Mouse (Mus musculus) hindbrain, embryonic 12.5 days (tissue): ENCODE results near the gene Ugt1a10. TPM values are rescaled to one million over a fixed set of nuclear protein-coding genes. Genes with fewer than 3 reads are reported as not detected.
"Not testable (repeated sequence)": the region's sequence is repeated elsewhere in the genome, so short reads cannot be mapped to it uniquely, and the experiment has no call there.

Experiments
- ATAC-seq: fragments of 200-750 bp; cut with Nextera tagmentation; 2 replicates; pipeline ENCODE4 v1.8.0; 2017; ENCODE audit warnings: moderate TSS enrichment; ENCODE audit not compliant: low FRiP score
- H3K27ac ChIP-seq: fragments of 300-500 bp; sonication (generic); 2 replicates; pipeline ENCODE4 v1.5.1; 2016; ENCODE audit warnings: mild to moderate bottlenecking
- H3K27me3 ChIP-seq: fragments of 300-500 bp; sonication (generic); 2 replicates; pipeline ENCODE4 v1.6.1; 2016; ENCODE audit warnings: mild to moderate bottlenecking
- H3K36me3 ChIP-seq: fragments of 300-500 bp; sonication (generic); 2 replicates; pipeline ENCODE4 v1.6.1; 2016; ENCODE audit warnings: mild to moderate bottlenecking
- H3K4me1 ChIP-seq: fragments of 300-500 bp; sonication (generic); 2 replicates; pipeline ENCODE4 v1.6.1; 2016
- H3K4me2 ChIP-seq: fragments of 300-500 bp; sonication (generic); replicated peaks from 2 replicates; pipeline ENCODE4 v1.6.1; 2016; ENCODE audit warnings: mild to moderate bottlenecking
- H3K4me3 ChIP-seq: fragments of 300-500 bp; sonication (generic); 2 replicates; pipeline ENCODE4 v1.5.1; 2016; ENCODE audit warnings: mild to moderate bottlenecking
- H3K9ac ChIP-seq: fragments of 300-500 bp; sonication (generic); 2 replicates; pipeline ENCODE4 v1.6.1; 2016; ENCODE audit warnings: mild to moderate bottlenecking, moderate library complexity
- H3K9me3 ChIP-seq: fragments of 300-500 bp; sonication (generic); replicated peaks from 2 replicates; pipeline ENCODE4 v1.6.1; 2016; ENCODE audit warnings: mild to moderate bottlenecking
- WGBS: fragments of 180-500 bp; shearing (Covaris S2); methylation state at CpG from one replicate; pipeline ENCODE4 v1.1.7; 2016; 5-methylcytosine and 5-hydroxymethylcytosine counted together
- polyA plus RNA-seq: library from polyadenylated mRNA; unstranded; fragments of >200 nt; fragmentation: Nextera tagmentation; extraction: Ambion mirVana; gene quantifications from 2 replicates; pipeline ENCODE4 v1.2.1, GENCODE M21; 2016

Ugt1a10 gene
- polyA plus RNA-seq, 1 experiment from 2014 or later, result not detected

DNA sequence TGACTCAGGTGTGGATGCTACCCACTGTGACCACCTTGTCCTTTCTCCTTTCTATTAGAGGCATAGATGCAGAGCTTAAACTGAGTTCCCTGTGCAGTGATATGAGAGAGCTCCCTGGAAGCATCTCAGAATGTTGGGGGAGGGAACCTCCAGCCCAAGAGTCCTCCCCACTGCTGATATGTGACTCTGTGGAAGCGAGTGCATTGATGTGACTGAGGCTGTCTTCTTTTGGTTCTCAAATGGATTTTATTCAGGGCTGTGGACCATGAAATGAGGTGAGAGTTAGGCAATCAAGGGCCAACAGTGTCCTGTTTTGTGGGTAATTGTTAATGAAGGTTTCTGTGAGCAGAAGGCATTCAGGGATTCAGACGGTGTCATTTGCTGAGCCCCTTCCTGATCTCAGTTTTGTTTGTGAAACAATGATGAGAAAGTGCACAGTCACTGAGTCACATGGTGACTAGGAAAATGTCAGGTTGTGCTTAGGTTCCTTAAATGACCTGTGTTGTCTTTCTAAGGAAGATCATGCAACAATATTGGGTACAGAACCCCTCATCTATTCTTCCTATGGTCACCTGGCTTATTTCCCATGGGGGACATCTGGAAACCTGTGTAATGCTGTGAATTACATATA, 11.4 kb downstream of the Ugt1a10 start:
- not testable (repeated sequence) for H3K9me3 ChIP-seq, H3K4me1 ChIP-seq, ATAC-seq, H3K27ac ChIP-seq, H3K9ac ChIP-seq, H3K27me3 ChIP-seq, H3K4me2 ChIP-seq, H3K36me3 ChIP-seq, H3K4me3 ChIP-seq
- 65% methylated on average over 1 of the region's 2 CpGs for WGBS

DNA sequence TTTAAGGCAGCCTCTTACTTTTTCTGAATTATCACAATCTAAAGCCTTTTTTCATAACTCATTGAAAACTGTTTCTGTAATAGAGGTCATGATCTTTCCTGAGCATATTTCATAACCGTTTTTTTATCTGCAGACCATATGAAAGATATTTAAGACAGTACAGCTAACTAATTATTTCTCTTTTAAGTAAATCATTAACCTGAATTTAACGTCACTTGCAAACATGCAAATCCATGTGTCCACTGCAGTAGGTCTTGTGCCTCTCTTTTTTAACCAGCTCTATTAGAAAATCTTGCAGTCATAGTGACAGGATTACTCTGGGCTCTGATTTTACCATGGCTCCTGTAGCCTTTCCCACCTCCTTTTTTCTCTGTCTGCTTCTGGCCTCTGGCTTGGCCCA, 15.3 kb downstream of the Ugt1a10 start, which contains the start of gene Ugt1a9:
Gene Ugt1a9 (plus strand): TSS at position 306 of the 400 bp plus-strand sequence.
- WGBS, result 85% methylated on average over 2 of the region's 2 CpGs
- Histone ChIP-seq H3K4me1 (no peaks in the 10 kb centered on the region), H3K36me3 (no peaks in the 10 kb centered on the region), H3K9me3 (no peaks in the 10 kb centered on the region), H3K4me3 (no peak within 1 kb of the TSS), H3K27me3 (no peaks in the 10 kb centered on the region), H3K4me2 (no peak within 1 kb of the TSS), H3K9ac (no peak within 1 kb of the TSS), H3K27ac (no peak within 1 kb of the TSS)
- no peak for ATAC-seq

DNA sequence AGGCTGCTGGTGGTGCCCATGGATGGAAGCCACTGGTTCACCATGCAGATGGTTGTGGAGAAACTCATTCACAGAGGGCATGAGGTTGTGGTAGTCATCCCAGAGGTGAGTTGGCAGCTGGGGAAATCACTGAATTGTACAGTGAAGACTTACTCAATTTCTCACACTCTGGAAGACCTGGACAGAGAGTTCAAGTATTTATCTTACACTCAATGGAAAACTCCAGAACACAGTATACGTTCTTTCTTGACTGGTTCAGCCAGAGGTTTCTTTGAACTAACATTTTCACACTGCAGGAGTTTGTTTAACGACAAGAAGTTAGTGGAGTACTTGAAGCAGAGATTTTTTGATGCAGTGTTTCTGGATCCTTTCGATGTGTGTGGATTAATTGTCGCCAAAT, 15.7 kb downstream of the Ugt1a10 start:
- Histone ChIP-seq H3K27me3 (no peaks in the 10 kb centered on the region), H3K36me3 (no peaks in the 10 kb centered on the region), H3K9ac (no peak overlapping the region), H3K4me1 (no peaks in the 10 kb centered on the region), H3K4me3 (no peak overlapping the region), H3K9me3 (no peaks in the 10 kb centered on the region), H3K27ac (no peak overlapping the region), H3K4me2 (no peak overlapping the region)
- no peak for ATAC-seq
- WGBS, result 85% methylated on average over 4 of the region's 4 CpGs

DNA sequence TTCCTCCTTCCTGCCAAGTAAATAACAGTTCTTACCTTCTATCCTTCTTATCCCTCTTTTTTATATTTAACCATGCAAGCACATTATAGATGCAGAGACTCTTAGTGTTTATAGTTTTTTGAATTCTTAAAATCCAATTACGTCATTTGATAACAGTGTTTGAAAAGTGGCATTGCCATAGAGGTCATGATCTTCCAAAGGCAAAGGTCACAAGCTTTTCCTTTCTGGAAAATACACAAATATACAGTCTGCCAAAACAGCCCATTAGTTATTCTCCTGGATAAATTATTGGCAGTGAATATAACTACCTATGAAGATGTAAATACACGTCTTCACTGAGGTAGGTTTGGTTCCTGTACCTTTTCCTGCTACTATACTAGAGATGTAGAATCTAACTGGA, 19.3 kb downstream of the Ugt1a10 start:
- no peak for ATAC-seq
- WGBS, result 93% methylated on average over 2 of the region's 2 CpGs
- no peaks in the 10 kb centered on the region for H3K36me3 ChIP-seq
- H3K27ac ChIP-seq, result no peak overlapping the region
- H3K4me2 ChIP-seq, result no peak overlapping the region
- no peaks in the 10 kb centered on the region for H3K4me1 ChIP-seq
- no peaks in the 10 kb centered on the region for H3K27me3 ChIP-seq
- H3K9ac ChIP-seq, result no peak overlapping the region
- H3K4me3 ChIP-seq, result no peak overlapping the region
- no peaks in the 10 kb centered on the region for H3K9me3 ChIP-seq

DNA sequence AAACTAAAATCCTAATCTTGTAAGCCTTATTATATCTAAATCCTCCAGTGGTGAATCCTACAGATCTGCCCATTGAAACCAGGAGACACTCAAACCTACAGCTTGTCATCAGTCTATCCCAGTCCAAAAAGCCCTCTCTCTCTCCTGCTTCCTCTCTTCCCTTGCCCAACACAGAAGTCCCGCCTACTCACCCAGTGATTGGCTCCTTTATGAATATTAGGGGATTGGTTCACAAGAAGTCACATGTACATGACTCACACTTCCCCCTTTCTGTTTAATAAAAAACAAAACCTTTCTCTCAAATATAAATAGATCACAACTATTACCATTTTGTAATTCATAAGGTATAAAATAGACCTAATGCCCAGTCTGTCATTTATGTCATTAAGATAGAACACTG, 21.9 kb downstream of the Ugt1a10 start:
- no peaks in the 10 kb centered on the region for H3K4me1 ChIP-seq
- 80% methylated on average over 1 of the region's 1 CpGs for WGBS
- H3K9ac ChIP-seq, result no peak overlapping the region
- no peaks in the 10 kb centered on the region for H3K36me3 ChIP-seq
- no peak overlapping the region for H3K4me3 ChIP-seq
- H3K9me3 ChIP-seq, result no peaks in the 10 kb centered on the region
- H3K27me3 ChIP-seq, result no peaks in the 10 kb centered on the region
- H3K4me2 ChIP-seq, result no peak overlapping the region
- ATAC-seq, result no peak
- H3K27ac ChIP-seq, result no peak overlapping the region

DNA sequence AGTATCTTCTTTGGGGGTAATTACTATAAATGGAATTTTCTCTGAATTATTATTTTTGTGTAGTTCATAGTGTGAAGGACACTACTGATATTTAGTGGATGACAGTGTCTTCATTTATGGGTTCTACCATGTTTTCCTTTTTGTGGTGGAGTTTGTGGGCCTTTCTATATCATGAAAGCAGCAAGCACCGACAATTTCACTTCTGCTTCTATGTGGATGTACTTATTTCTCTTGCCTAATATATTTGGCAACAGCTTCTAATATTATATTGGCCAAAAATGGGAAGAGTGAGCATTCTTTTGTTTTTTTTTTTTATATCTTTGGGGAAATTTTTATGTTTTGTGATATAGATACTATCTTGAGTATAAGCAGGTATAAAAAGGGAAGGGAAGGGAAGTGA, 26.5 kb downstream of the Ugt1a10 start:
- H3K9ac ChIP-seq, result no peak overlapping the region
- H3K9me3 ChIP-seq, result no peaks in the 10 kb centered on the region
- no peak overlapping the region for H3K4me3 ChIP-seq
- H3K27ac ChIP-seq, result no peak overlapping the region
- H3K4me1 ChIP-seq, result no peaks in the 10 kb centered on the region
- ATAC-seq, result no peak
- WGBS, result 96% methylated on average over 1 of the region's 1 CpGs
- no peaks in the 10 kb centered on the region for H3K36me3 ChIP-seq
- H3K4me2 ChIP-seq, result no peak overlapping the region
- no peaks in the 10 kb centered on the region for H3K27me3 ChIP-seq

DNA sequence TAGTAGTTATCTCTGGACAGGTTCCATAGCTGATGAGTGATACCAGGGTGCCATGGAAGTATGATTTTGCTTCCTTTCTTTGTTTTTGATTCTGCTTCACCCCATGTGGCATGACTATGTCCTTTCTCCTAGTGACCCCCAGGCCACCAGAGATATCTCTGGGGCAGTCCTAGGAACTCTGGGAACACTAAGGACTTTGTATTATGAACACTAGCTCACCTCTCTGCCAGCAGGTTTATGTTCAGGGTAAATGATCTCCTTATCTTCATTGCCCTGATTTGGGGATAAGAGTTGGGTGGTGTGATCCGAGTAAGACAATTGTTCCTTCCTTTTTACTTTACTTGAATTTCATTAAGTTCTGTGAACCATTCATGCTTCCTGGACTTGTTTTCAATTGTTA, 30.9 kb downstream of the Ugt1a10 start:
- Histone ChIP-seq H3K4me3 (no peak overlapping the region), H3K27me3 (no peaks in the 10 kb centered on the region), H3K9ac (no peak overlapping the region), H3K27ac (no peak overlapping the region), H3K4me2 (no peak overlapping the region), H3K4me1 (no peaks in the 10 kb centered on the region), H3K36me3 (no peaks in the 10 kb centered on the region), H3K9me3 (no peaks in the 10 kb centered on the region)
- 75% methylated on average over 1 of the region's 1 CpGs for WGBS
- ATAC-seq, result no peak

DNA sequence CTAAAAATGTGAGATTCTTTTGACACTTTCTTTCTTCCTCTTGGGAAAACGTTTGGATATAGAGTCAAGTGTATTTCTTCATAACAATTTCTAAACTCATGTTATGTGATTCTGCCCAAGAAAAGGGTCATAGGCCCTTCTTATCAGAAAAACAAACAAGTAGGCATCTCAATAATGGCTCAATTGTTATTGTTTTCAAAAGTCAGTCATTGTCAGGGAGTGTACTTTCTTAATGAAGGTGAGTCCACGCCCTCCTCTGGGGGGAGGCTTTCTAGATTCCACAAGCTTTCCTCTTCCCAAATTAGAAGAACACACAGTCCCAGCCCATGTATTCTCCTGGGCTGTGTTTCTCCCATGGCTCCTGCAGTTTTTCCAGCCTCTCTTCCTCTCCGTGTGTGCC, 32.3 kb downstream of the Ugt1a10 start, which contains the start of gene Ugt1a8:
Gene Ugt1a8 (plus strand): TSS at position 301 of the 400 bp plus-strand sequence.
- H3K27ac ChIP-seq, result no peak within 1 kb of the TSS
- H3K4me2 ChIP-seq, result no peak within 1 kb of the TSS
- no peak within 1 kb of the TSS for H3K9ac ChIP-seq
- H3K9me3 ChIP-seq, result no peaks in the 10 kb centered on the region
- H3K4me1 ChIP-seq, result no peaks in the 10 kb centered on the region
- 79% methylated on average over 3 of the region's 3 CpGs for WGBS
- no peaks in the 10 kb centered on the region for H3K36me3 ChIP-seq
- H3K27me3 ChIP-seq, result no peaks in the 10 kb centered on the region
- H3K4me3 ChIP-seq, result no peak within 1 kb of the TSS
- ATAC-seq, result no peak

DNA sequence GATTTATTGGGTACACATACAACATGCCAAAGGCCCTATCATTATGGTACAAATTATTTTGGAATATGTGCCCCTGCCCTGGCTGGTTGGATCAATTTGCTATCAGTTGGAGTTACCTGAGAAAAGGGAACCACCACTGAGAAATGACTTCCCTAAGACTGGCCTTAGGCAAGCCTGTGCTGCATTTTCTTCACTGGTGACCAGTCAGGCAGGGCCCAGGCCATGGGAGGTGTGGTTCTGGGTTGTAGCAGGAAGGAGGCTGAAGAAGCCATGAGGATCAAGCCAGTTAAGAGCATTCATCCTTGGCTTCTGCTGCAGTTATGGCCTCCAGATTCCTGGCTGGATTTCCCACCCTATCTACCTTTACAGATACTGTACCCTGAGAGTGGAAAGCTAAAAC, 37.2 kb downstream of the Ugt1a10 start:
- Histone ChIP-seq H3K4me2 (no peak overlapping the region), H3K9ac (no peak overlapping the region), H3K9me3 (no peaks in the 10 kb centered on the region), H3K27ac (no peak overlapping the region), H3K27me3 (no peaks in the 10 kb centered on the region), H3K4me1 (no peaks in the 10 kb centered on the region), H3K36me3 (no peaks in the 10 kb centered on the region), H3K4me3 (no peak overlapping the region)
- ATAC-seq, result no peak

DNA sequence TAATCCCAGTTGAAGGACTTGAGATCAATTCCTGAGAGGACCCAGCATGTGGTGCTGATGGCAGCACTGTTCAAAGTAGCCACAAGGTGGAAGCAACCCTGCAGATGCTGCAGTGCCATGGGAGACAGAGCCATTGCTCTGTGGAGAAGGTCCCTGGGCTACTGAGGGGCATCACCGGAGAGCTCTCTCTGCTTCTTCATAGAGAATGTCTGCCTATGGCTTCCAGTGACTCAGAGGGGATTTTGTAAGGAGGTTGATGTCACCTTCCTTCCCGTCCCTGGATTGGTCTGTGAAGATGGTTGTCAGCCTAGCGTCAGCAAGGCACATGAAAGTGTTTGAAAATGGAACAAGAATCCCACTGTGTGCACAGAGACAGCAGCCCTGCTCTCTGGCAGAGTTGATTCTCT, 39.1 kb downstream of the Ugt1a10 start:
- H3K27me3 ChIP-seq, ATAC-seq, H3K9me3 ChIP-seq, H3K4me2 ChIP-seq, H3K9ac ChIP-seq, H3K36me3 ChIP-seq, H3K27ac ChIP-seq, H3K4me3 ChIP-seq, H3K4me1 ChIP-seq: not testable (repeated sequence)
- WGBS, result 76% methylated on average over 3 of the region's 3 CpGs

DNA sequence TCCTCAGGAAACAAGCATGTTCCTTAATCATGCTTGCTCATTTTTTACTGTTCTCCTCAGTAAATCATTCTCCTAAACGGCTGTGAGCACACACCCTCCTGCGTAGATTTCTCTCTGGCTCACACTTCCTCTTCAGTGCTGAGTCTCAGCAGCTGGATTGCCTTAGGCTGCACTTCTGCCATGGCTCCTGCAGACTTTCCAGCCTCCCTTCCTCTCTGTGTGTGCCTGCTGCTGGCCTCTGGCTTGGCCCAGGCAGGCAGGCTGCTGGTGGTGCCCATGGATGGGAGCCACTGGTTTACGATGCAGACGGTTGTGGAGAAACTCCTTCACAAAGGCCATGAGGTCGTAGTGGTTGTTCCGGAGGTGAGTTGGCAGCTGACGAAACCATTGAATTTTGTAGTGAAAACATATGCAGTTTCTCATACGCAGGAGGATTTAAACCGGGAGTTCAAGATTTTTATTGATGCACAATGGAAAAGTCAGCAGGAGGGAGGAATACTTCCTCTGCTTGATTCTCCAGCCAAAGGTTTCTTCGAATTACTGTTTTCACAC, 39.8 kb downstream of the Ugt1a10 start, which contains the start of gene Ugt1a7c:
Gene Ugt1a7c (plus strand): TSS at position 122 of the 552 bp plus-strand sequence.
- no peaks in the 10 kb centered on the region for H3K27me3 ChIP-seq
- H3K27ac ChIP-seq, result no peak within 1 kb of the TSS
- WGBS, result 64% methylated on average over 10 of the region's 10 CpGs
- no peaks in the 10 kb centered on the region for H3K36me3 ChIP-seq
- no peaks in the 10 kb centered on the region for H3K9me3 ChIP-seq
- H3K4me3 ChIP-seq, result no peak within 1 kb of the TSS
- no peaks in the 10 kb centered on the region for H3K4me1 ChIP-seq
- no peak within 1 kb of the TSS for H3K9ac ChIP-seq
- H3K4me2 ChIP-seq, result no peak within 1 kb of the TSS
- no peak for ATAC-seq

DNA sequence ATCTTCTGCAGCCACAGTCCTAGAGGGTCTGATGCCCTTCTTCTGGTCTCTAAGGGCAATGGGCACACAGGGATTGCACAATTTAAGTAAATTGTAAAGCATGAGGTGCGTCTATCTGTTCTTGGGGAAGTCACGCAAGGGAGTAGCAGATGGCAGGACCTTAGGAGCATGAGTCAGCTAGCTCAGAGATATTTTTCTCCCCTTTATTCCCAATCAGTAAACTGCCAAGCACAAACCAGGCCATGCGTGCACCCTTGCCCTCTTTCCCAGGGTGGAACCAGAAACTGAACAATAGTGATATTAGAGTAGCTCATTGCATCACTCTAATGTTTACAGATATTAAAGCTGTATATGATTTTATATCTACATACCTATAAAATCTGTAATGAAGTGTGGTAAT, 43.4 kb downstream of the Ugt1a10 start:
- not testable (repeated sequence) for H3K36me3 ChIP-seq, H3K27me3 ChIP-seq, H3K4me1 ChIP-seq, H3K27ac ChIP-seq, H3K9me3 ChIP-seq, H3K9ac ChIP-seq, H3K4me2 ChIP-seq, ATAC-seq, H3K4me3 ChIP-seq
- 92% methylated on average over 3 of the region's 3 CpGs for WGBS

DNA sequence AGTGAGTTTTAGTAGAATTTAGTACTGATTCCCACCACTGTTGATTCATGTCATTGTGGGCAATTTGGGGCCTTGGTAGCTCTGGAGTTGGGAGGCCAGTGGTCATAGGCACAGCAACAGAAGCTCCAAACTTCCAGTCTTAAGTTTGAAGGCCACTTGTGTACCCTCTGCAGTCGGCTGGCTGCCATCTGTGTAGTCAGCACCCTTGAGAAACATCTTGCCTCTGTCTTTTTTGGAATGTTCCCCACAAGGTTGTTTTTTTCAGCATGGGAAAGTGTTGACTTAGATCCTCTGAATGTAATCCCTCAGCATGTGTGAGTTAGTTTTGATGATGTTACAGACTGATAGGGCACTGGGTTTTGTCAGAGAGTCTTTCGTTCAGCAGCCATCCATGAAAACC, 44.5 kb downstream of the Ugt1a10 start:
- not testable (repeated sequence) for H3K4me2 ChIP-seq, H3K4me3 ChIP-seq, H3K9me3 ChIP-seq, H3K36me3 ChIP-seq, H3K4me1 ChIP-seq, H3K27me3 ChIP-seq, H3K9ac ChIP-seq, ATAC-seq, H3K27ac ChIP-seq
- WGBS, result 82% methylated on average over 2 of the region's 2 CpGs
